Comparison of ENCODE assay signal across 8 mouse cellular contexts in the genomic region with DNA sequence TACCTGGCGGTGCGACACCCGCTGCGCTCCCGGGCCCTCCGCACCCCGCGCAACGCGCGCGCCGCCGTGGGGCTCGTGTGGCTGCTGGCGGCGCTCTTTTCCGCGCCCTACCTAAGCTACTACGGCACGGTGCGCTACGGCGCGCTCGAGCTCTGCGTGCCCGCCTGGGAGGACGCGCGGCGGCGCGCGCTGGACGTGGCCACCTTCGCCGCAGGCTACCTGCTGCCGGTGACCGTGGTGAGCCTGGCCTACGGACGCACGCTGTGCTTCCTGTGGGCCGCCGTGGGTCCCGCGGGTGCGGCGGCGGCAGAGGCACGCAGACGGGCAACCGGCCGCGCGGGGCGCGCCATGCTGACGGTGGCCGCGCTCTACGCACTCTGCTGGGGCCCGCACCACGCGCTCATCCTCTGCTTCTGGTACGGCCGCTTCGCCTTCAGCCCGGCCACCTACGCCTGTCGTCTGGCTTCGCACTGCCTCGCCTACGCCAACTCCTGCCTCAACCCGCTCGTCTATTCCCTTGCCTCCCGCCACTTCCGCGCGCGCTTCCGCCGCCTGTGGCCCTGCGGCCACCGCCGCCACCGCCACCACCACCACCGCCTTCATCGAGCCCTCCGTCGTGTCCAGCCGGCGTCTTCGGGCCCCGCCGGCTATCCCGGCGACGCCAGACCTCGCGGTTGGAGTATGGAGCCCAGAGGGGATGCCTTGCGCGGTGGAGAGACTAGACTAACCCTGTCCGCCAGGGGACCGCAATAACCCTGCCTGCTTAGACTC. TPM values are rescaled to one million over a fixed set of nuclear protein-coding genes. Genes with fewer than 3 reads are reported as not detected.
A peak's percentile ranks its signal among the peaks of the same experiment; 100 is the strongest.
DNase-seq lines count a peak whose midpoint lies in the region; ATAC-seq and TF ChIP-seq lines count a peak whose summit lies in the region.

No protein-coding gene starts in this region.

- no peaks in the 10 kb centered on the region for H3K36me3 ChIP-seq in lung, postnatal 0 days (ENCODE audit: insufficient read depth, low read length)
- no peaks in the 10 kb centered on the region for H3K36me3 ChIP-seq in hindbrain, embryonic 11.5 days (ENCODE audit: control insufficient read depth, insufficient read depth, low read length)
- no peaks in the 10 kb centered on the region for H3K36me3 ChIP-seq in liver, embryonic 12.5 days

- peak; percentile 53 for DNase-seq in cerebellum, adult 8-10 months
- no peak for DNase-seq in cerebellum, postnatal 4 days (ENCODE audit: low spot score in 2 of 2)
- DNase-seq in lung, postnatal 0 days (ENCODE audit: low spot score), result peak; percentile 17
- no peak for DNase-seq in lung, postnatal 14 days
- DNase-seq in hindbrain, embryonic 11.5 days (ENCODE audit: low spot score), result peak; percentile 55
- DNase-seq in right cerebral cortex, postnatal 25 days, result peak; percentile 66
- DNase-seq in thymus, postnatal 10 days (ENCODE audit: low spot score in 2 of 2), result no peak

- TF ChIP-seq EP300 in lung, postnatal 0 days (IDR thresholded peaks at IDR 0.05), result no peak

- peak; percentile 31 for TF ChIP-seq CTCF in lung, postnatal 0 days (IDR thresholded peaks at IDR 0.05)

- peak overlapping the region; percentile 81 for H3K4me2 ChIP-seq in lung, postnatal 0 days (replicated peaks; ENCODE audit: low read depth, low read length)
- H3K4me2 ChIP-seq in hindbrain, embryonic 11.5 days (replicated peaks; ENCODE audit: low read depth, low read length), result peak overlapping the region; percentile 93
- H3K4me2 ChIP-seq in liver, embryonic 12.5 days, result peak overlapping the region; percentile 85

- H3K4me3 ChIP-seq in lung, postnatal 0 days (ENCODE audit: low read depth, low read length), result peak overlapping the region; percentile 44
- H3K4me3 ChIP-seq in hindbrain, embryonic 11.5 days (ENCODE audit: low read depth, low read length), result peak overlapping the region; percentile 45
- peak overlapping the region; percentile 58 for H3K4me3 ChIP-seq in liver, embryonic 12.5 days

- H3K9me3 ChIP-seq in lung, postnatal 0 days (ENCODE audit: low read length), result no peaks in the 10 kb centered on the region
- no peaks in the 10 kb centered on the region for H3K9me3 ChIP-seq in hindbrain, embryonic 11.5 days (ENCODE audit: control insufficient read depth, low read length)
- no peaks in the 10 kb centered on the region for H3K9me3 ChIP-seq in liver, embryonic 12.5 days (replicated peaks)

- peaks cover 29% of the 10 kb centered on the region for H3K27me3 ChIP-seq in lung, postnatal 0 days (replicated peaks; ENCODE audit: insufficient read depth, low read length)
- peaks cover 33% of the 10 kb centered on the region for H3K27me3 ChIP-seq in hindbrain, embryonic 11.5 days (ENCODE audit: control insufficient read depth, insufficient read depth, low read length)
- H3K27me3 ChIP-seq in liver, embryonic 12.5 days (replicated peaks), result peaks cover 84% of the 10 kb centered on the region

- H3K4me1 ChIP-seq in lung, postnatal 0 days (ENCODE audit: insufficient read depth, low read depth, low read length), result peaks cover 5% of the 10 kb centered on the region; the same call in 1 of the 2 replicates
- H3K4me1 ChIP-seq in hindbrain, embryonic 11.5 days (replicated peaks; ENCODE audit: control insufficient read depth, insufficient read depth, low read length), result peaks cover 8% of the 10 kb centered on the region
- peaks cover 58% of the 10 kb centered on the region for H3K4me1 ChIP-seq in liver, embryonic 12.5 days

- peak; percentile 18 for ATAC-seq in lung, postnatal 0 days
- ATAC-seq in hindbrain, embryonic 11.5 days (ENCODE audit: low FRiP score), result no peak
- no peak for ATAC-seq in liver, embryonic 12.5 days

- H3K27ac ChIP-seq in lung, postnatal 0 days (ENCODE audit: low read length), result no peak overlapping the region
- no peak overlapping the region for H3K27ac ChIP-seq in hindbrain, embryonic 11.5 days (ENCODE audit: low read depth, low read length)
- no peak overlapping the region for H3K27ac ChIP-seq in liver, embryonic 12.5 days

- WGBS in lung, postnatal 0 days, result 1% methylated on average over 80 of the region's 105 CpGs
- under 1% methylated on average over 66 of the region's 105 CpGs for WGBS in hindbrain, embryonic 11.5 days
- 3% methylated on average over 105 of the region's 105 CpGs for WGBS in liver, embryonic 12.5 days (ENCODE audit: insufficient replicate concordance)

- H3K9ac ChIP-seq in lung, postnatal 0 days (replicated peaks; ENCODE audit: low read depth), result no peak overlapping the region
- peak overlapping the region; percentile 49; the same call in 1 of the 2 replicates for H3K9ac ChIP-seq in hindbrain, embryonic 11.5 days (ENCODE audit: low read depth, low read length)
- H3K9ac ChIP-seq in liver, embryonic 12.5 days, result peak overlapping the region; percentile 50; the same call in 1 of the 2 replicates

RNA-seq across cellular contexts. Expression of gene Galr3, which starts 1.2 kb away (rescaled TPM):
- 0.12 and 0.14 TPM in 2 replicates for polyA plus RNA-seq in lung, postnatal 0 days (2015; fragmentation: Nextera tagmentation; extraction: Ambion mirVana)
- not detected in 2 replicates for polyA plus RNA-seq in hindbrain, embryonic 11.5 days (2014; fragmentation: Nextera tagmentation; extraction: Ambion mirVana)
- 0.41 and 0.55 TPM in 2 replicates for polyA plus RNA-seq in liver, embryonic 12.5 days (2016; fragmentation: Nextera tagmentation; extraction: Ambion mirVana)

RNA-seq across cellular contexts. Expression of gene H1f0, which starts 14.7 kb away (rescaled TPM):
- polyA plus RNA-seq in lung, postnatal 0 days (2015; fragmentation: Nextera tagmentation; extraction: Ambion mirVana), result 263 and 311 TPM in 2 replicates
- 154 and 306 TPM in 2 replicates for polyA plus RNA-seq in hindbrain, embryonic 11.5 days (2014; fragmentation: Nextera tagmentation; extraction: Ambion mirVana)
- 114 and 122 TPM in 2 replicates for polyA plus RNA-seq in liver, embryonic 12.5 days (2016; fragmentation: Nextera tagmentation; extraction: Ambion mirVana)

RNA-seq across cellular contexts. Expression of gene Ankrd54, which starts 19.8 kb away (rescaled TPM):
- polyA plus RNA-seq in lung, postnatal 0 days (2015; fragmentation: Nextera tagmentation; extraction: Ambion mirVana), result 45.4 and 48.4 TPM in 2 replicates
- polyA plus RNA-seq in hindbrain, embryonic 11.5 days (2014; fragmentation: Nextera tagmentation; extraction: Ambion mirVana), result 56.3 and 59.7 TPM in 2 replicates
- polyA plus RNA-seq in liver, embryonic 12.5 days (2016; fragmentation: Nextera tagmentation; extraction: Ambion mirVana), result 58.9 and 61.4 TPM in 2 replicates

RNA-seq across cellular contexts. Expression of gene Eif3l, which starts 32.1 kb away (rescaled TPM):
- 99.3 and 101 TPM in 2 replicates for polyA plus RNA-seq in lung, postnatal 0 days (2015; fragmentation: Nextera tagmentation; extraction: Ambion mirVana)
- polyA plus RNA-seq in hindbrain, embryonic 11.5 days (2014; fragmentation: Nextera tagmentation; extraction: Ambion mirVana), result 226 and 241 TPM in 2 replicates
- 188 and 201 TPM in 2 replicates for polyA plus RNA-seq in liver, embryonic 12.5 days (2016; fragmentation: Nextera tagmentation; extraction: Ambion mirVana)

Comparison
In these comparisons a context has a peak if more than half of its experiments do, and no peak if none do; other contexts are left out.
1. DNase-seq: peak in cerebellum, adult 8-10 months (single experiment), lung, postnatal 0 days (single experiment), hindbrain, embryonic 11.5 days (single experiment) and right cerebral cortex, postnatal 25 days (single experiment); none in cerebellum, postnatal 4 days (0 of 2), lung, postnatal 14 days (single experiment) and thymus, postnatal 10 days (0 of 2).
2. Peak in every context shown above with its lines, with median percentiles within 50 percentile points of each other: H3K4me2 ChIP-seq and H3K4me3 ChIP-seq.